8 mouse cellular contexts compared by ENCODE assay signal in the genomic region with DNA sequence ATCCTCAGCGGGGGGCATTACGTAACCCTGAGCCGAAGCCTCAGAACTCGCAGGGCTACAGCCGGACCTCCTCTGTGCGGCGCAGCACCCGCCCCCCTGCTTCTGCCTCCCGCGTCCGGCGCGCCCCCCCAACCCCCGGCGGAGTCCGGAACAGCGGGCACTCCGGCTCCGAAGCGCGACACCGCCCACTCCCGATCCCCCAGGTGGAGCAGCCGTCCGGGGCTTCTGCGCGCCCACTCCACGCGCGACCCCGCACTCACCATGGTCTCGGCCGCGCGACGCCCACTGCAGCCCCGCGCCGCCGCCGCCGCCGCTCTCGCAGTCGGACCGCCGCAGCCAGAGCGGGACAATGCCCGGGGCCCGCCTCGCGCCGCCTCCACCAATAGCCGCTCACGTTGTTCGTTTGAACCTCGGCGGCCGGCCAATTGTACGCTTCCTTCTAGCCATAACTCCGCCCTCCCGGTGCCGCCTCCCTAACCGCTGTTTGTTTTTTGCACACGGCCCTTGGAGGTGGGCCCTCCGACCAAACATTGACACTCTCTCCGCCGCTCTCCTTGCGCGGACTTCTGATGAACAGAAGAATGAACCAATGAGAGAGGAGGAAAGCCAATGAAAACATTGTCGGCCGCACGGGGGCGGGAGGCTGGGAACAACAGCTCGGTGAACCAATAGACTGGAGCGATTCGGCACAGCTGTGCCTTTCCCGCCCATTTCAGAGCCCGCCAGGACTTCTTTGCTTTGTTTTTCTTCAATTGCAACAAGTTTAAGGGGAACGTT. TPM values are rescaled to one million over a fixed set of nuclear protein-coding genes. Genes with fewer than 3 reads are reported as not detected.
DNase-seq lines count a peak whose midpoint lies in the region; ATAC-seq lines count a peak whose summit lies in the region.

Gene H2afv (minus strand): TSS at position 367 of the 777 bp plus-strand sequence.

- WGBS in lung, embryonic 16.5 days = under 1% methylated on average over 70 of the region's 80 CpGs

- H3K9ac ChIP-seq in lung, embryonic 16.5 days (ENCODE audit: low read length) = peak within 1 kb of the TSS; percentile 93

- H3K27ac ChIP-seq in lung, embryonic 16.5 days (ENCODE audit: low read length) = peak within 1 kb of the TSS; percentile 97

- H3K4me2 ChIP-seq in lung, embryonic 16.5 days (ENCODE audit: low read depth, low read length) = peak within 1 kb of the TSS; percentile 71

- no peaks in the 10 kb centered on the region for H3K27me3 ChIP-seq in lung, embryonic 16.5 days (ENCODE audit: control insufficient read depth, insufficient read depth, low read depth, low read length)

- H3K4me1 ChIP-seq in lung, embryonic 16.5 days (replicated peaks; ENCODE audit: control insufficient read depth, insufficient read depth, low read length) = peaks cover 8% of the 10 kb centered on the region; the same call in 1 of the 2 replicates

- DNase-seq in MEL-GATA-1-ER (ENCODE audit: extremely low read depth, low read depth) = peak; percentile 99
- peak; percentile 100 for DNase-seq in cerebellum, adult 8-10 months
- peak; percentile 99 for DNase-seq in forelimb bud, embryonic 11.5 days (ENCODE audit: low read depth, low spot score)
- DNase-seq in layer of hippocampus, adult 9-10 months (ENCODE audit: low spot score) = peak; percentile 99
- peak; percentile 98 for DNase-seq in ovary, postnatal 10 days (ENCODE audit: low spot score)
- peak; percentile 98 to 99 for DNase-seq in thymus, postnatal 10 days (ENCODE audit: low spot score in 2 of 2)

- H3K4me3 ChIP-seq in lung, embryonic 16.5 days (ENCODE audit: low read length) = peak within 1 kb of the TSS; percentile 86

- peak; percentile 99 for ATAC-seq in hematopoietic stem cell, adult 5-6 weeks (replicated peaks in 1 of 2; ENCODE audit: insufficient read depth in 1 of 2, low FRiP score in 2 of 2, low TSS enrichment in 1 of 2, low read depth in 1 of 2, poor library complexity in 2 of 2, severe bottlenecking in 2 of 2)
- peak; percentile 98 for ATAC-seq in lung, embryonic 16.5 days (ENCODE audit: low read depth)

- peaks cover 8% of the 10 kb centered on the region; the same call in 1 of the 2 replicates for H3K36me3 ChIP-seq in lung, embryonic 16.5 days (ENCODE audit: control insufficient read depth, insufficient read depth, low read length)

- H3K9me3 ChIP-seq in lung, embryonic 16.5 days (ENCODE audit: control insufficient read depth, low read length) = no peaks in the 10 kb centered on the region

RNA-seq across cellular contexts. Expression of gene H2afv, which starts in this region (rescaled TPM):
- total RNA-seq in hematopoietic stem cell, adult 5-6 weeks (2017) = 138 and 152 TPM in 2 replicates
- polyA plus RNA-seq in lung, embryonic 16.5 days (2015; fragmentation: Nextera tagmentation; extraction: Ambion mirVana) = 581 and 621 TPM in 2 replicates

Comparison
In these comparisons a context has a peak if more than half of its experiments do, and no peak if none do; other contexts are left out.
1. Peak in every context shown above with its lines: DNase-seq, ATAC-seq, H3K4me3 ChIP-seq and H3K27ac ChIP-seq.